Mouse (Mus musculus): Measurements from ENCODE around the gene Aanat. TPM values are rescaled to one million over a fixed set of nuclear protein-coding genes. Genes with fewer than 3 reads are reported as not detected.
A peak's percentile ranks its signal among the peaks of the same experiment; 100 is the strongest.

Gene Aanat
- polyA plus RNA-seq, 1 experiment from 2014 or later: not detected

GRCm38 (mm10) chr11:116549273-116550038 is 36.8 kb upstream of the Aanat start:
- 34% methylated on average over 11 of the region's 11 CpGs for WGBS (ENCODE audit: insufficient replicate concordance)
- Histone ChIP-seq H3K4me3 (ENCODE audit: low read depth, low read length) (peak overlapping the region; percentile 38), H3K9me3 (replicated peaks; ENCODE audit: control insufficient read depth, low read length) (no peaks in the 10 kb centered on the region), H3K27me3 (ENCODE audit: control insufficient read depth, insufficient read depth, low read depth, low read length) (no peaks in the 10 kb centered on the region), H3K36me3 (ENCODE audit: control insufficient read depth, insufficient read depth) (peaks cover 31% of the 10 kb centered on the region), H3K4me2 (ENCODE audit: low read depth, low read length) (peak overlapping the region; percentile 66), H3K9ac (ENCODE audit: low read depth, low read length) (peak overlapping the region; percentile 58), H3K27ac (ENCODE audit: low read length) (peak overlapping the region; percentile 89), H3K4me1 (ENCODE audit: control insufficient read depth, low read depth, low read length) (peaks cover 48% of the 10 kb centered on the region)
- peak; percentile 92 for ATAC-seq (ENCODE audit: low read depth)

- peaks cover 59% of the 10 kb centered on the region for H3K4me1 ChIP-seq (ENCODE audit: control insufficient read depth, low read depth, low read length)
- no peak for ATAC-seq (ENCODE audit: low read depth)
Observed at GRCm38 (mm10) chr11:116550748-116551147, 35.5 kb upstream of the Aanat start.

GRCm38 (mm10) chr11:116552194-116552593 is 34.0 kb upstream of the Aanat start:
- no peak overlapping the region; the same call in 1 of the 2 replicates for H3K27ac ChIP-seq (ENCODE audit: low read length)
- no peak overlapping the region for H3K4me2 ChIP-seq (ENCODE audit: low read depth, low read length)
- no peaks in the 10 kb centered on the region for H3K27me3 ChIP-seq (ENCODE audit: control insufficient read depth, insufficient read depth, low read depth, low read length)
- H3K36me3 ChIP-seq (ENCODE audit: control insufficient read depth, insufficient read depth): peaks cover 5% of the 10 kb centered on the region
- no peaks in the 10 kb centered on the region for H3K9me3 ChIP-seq (replicated peaks; ENCODE audit: control insufficient read depth, low read length)
- ATAC-seq (ENCODE audit: low read depth): no peak
- WGBS (ENCODE audit: insufficient replicate concordance): 70% methylated on average over 1 of the region's 1 CpGs
- peaks cover 67% of the 10 kb centered on the region for H3K4me1 ChIP-seq (ENCODE audit: control insufficient read depth, low read depth, low read length)
- no peak overlapping the region for H3K4me3 ChIP-seq (ENCODE audit: low read depth, low read length)
- no peak overlapping the region for H3K9ac ChIP-seq (ENCODE audit: low read depth, low read length)

More at GRCm38 (mm10) chr11:116550748-116551147, 35.5 kb upstream of the Aanat start:
- H3K27me3 ChIP-seq (ENCODE audit: control insufficient read depth, insufficient read depth, low read depth, low read length): no peaks in the 10 kb centered on the region
- 48% methylated on average over 7 of the region's 7 CpGs for WGBS (ENCODE audit: insufficient replicate concordance)
- H3K36me3 ChIP-seq (ENCODE audit: control insufficient read depth, insufficient read depth): peaks cover 19% of the 10 kb centered on the region
- H3K9ac ChIP-seq (ENCODE audit: low read depth, low read length): peak overlapping the region; percentile 40
- H3K9me3 ChIP-seq (replicated peaks; ENCODE audit: control insufficient read depth, low read length): no peaks in the 10 kb centered on the region
- no peak overlapping the region for H3K4me3 ChIP-seq (ENCODE audit: low read depth, low read length)
- no peak overlapping the region for H3K4me2 ChIP-seq (ENCODE audit: low read depth, low read length)
- H3K27ac ChIP-seq (ENCODE audit: low read length): peak overlapping the region; percentile 56

DNA sequence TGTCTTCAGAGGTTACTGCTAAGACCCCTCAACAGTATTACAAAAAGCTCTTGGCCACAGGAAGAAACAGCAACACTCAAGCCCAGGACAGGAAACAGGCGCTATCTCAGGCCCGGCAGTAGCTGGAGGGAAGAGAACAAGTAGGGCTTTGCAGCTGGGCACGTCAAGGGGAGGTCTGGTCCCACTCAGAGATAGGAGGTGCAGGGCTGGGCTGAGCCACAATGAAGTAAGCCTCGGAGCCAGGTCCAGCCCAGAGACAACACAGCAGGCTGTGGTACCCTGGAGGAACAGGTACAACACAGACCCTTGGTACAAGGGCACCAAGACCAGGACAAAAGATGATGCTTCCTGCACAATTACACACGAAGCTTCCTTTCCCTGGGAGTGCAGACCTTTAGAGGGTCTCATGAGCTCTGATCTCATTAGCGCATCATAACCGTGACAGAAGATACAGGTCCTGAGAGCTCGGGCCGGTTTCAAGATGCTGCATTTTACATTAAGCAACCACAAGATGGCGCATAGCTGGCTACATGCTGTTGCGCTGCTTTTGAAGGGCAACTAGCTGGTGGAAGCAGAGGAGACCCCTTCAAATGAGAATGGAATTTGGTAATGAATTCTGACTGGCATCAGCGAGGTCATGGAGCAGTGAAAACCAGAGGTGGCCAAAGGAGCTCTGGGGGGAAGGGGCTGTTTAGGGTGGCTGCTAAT is 31.9 kb upstream of the Aanat start:
- no peak overlapping the region for H3K9ac ChIP-seq (ENCODE audit: low read depth, low read length)
- H3K4me3 ChIP-seq (ENCODE audit: low read depth, low read length): no peak overlapping the region
- H3K9me3 ChIP-seq (replicated peaks; ENCODE audit: control insufficient read depth, low read length): no peaks in the 10 kb centered on the region
- no peaks in the 10 kb centered on the region for H3K36me3 ChIP-seq (ENCODE audit: control insufficient read depth, insufficient read depth)
- H3K4me2 ChIP-seq (ENCODE audit: low read depth, low read length): no peak overlapping the region
- no peak for ATAC-seq (ENCODE audit: low read depth)
- no peaks in the 10 kb centered on the region for H3K27me3 ChIP-seq (ENCODE audit: control insufficient read depth, insufficient read depth, low read depth, low read length)
- H3K27ac ChIP-seq (ENCODE audit: low read length): 0 out of 2 replicates have a peak overlapping the region, but pooled peaks have one; percentile 12
- H3K4me1 ChIP-seq (ENCODE audit: control insufficient read depth, low read depth, low read length): peaks cover 56% of the 10 kb centered on the region
- WGBS (ENCODE audit: insufficient replicate concordance): 20% methylated on average over 12 of the region's 12 CpGs

GRCm38 (mm10) chr11:116555572-116555971 is 30.7 kb upstream of the Aanat start:
- Histone ChIP-seq H3K27me3 (ENCODE audit: control insufficient read depth, insufficient read depth, low read depth, low read length) (no peaks in the 10 kb centered on the region), H3K27ac (ENCODE audit: low read length) (no peak overlapping the region), H3K9me3 (replicated peaks; ENCODE audit: control insufficient read depth, low read length) (no peaks in the 10 kb centered on the region), H3K4me1 (ENCODE audit: control insufficient read depth, low read depth, low read length) (peaks cover 43% of the 10 kb centered on the region), H3K36me3 (ENCODE audit: control insufficient read depth, insufficient read depth) (no peaks in the 10 kb centered on the region), H3K9ac (ENCODE audit: low read depth, low read length) (no peak overlapping the region), H3K4me3 (ENCODE audit: low read depth, low read length) (no peak overlapping the region), H3K4me2 (ENCODE audit: low read depth, low read length) (no peak overlapping the region)
- WGBS (ENCODE audit: insufficient replicate concordance): 32% methylated on average over 1 of the region's 1 CpGs
- no peak for ATAC-seq (ENCODE audit: low read depth)

DNA sequence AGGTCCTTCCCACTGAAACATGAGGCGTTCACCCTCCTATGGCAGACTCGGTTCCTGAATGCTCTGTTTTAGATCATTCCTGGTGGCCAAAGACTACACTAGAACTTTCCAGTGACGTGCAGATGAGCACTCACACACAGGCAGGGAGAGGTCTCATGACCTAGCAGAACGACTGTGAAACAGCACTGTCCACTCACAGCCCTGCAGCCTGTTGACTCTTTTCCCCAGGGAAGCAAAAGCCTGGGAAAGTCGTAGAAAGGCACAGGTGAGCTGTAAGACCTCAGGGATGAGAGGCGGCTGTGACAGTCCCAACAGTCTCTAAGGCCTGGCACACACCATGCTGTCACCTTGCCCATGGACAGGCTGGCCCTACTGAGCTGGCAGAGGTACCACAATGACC is 29.9 kb upstream of the Aanat start:
- ATAC-seq (ENCODE audit: low read depth): no peak
- Histone ChIP-seq H3K9me3 (replicated peaks; ENCODE audit: control insufficient read depth, low read length) (no peaks in the 10 kb centered on the region), H3K36me3 (ENCODE audit: control insufficient read depth, insufficient read depth) (no peaks in the 10 kb centered on the region), H3K4me1 (ENCODE audit: control insufficient read depth, low read depth, low read length) (peaks cover 36% of the 10 kb centered on the region), H3K4me3 (ENCODE audit: low read depth, low read length) (no peak overlapping the region), H3K4me2 (ENCODE audit: low read depth, low read length) (no peak overlapping the region), H3K27me3 (ENCODE audit: control insufficient read depth, insufficient read depth, low read depth, low read length) (no peaks in the 10 kb centered on the region), H3K27ac (ENCODE audit: low read length) (no peak overlapping the region), H3K9ac (ENCODE audit: low read depth, low read length) (no peak overlapping the region)
- WGBS (ENCODE audit: insufficient replicate concordance): 67% methylated on average over 6 of the region's 6 CpGs

- ATAC-seq (ENCODE audit: low read depth): peak; percentile 35; the same call in 1 of the 2 replicates
- peaks cover 36% of the 10 kb centered on the region for H3K4me1 ChIP-seq (ENCODE audit: control insufficient read depth, low read depth, low read length)
- H3K4me3 ChIP-seq (ENCODE audit: low read depth, low read length): no peak overlapping the region
- H3K4me2 ChIP-seq (ENCODE audit: low read depth, low read length): no peak overlapping the region
- H3K36me3 ChIP-seq (ENCODE audit: control insufficient read depth, insufficient read depth): no peaks in the 10 kb centered on the region
- no peaks in the 10 kb centered on the region for H3K9me3 ChIP-seq (replicated peaks; ENCODE audit: control insufficient read depth, low read length)
- no peaks in the 10 kb centered on the region for H3K27me3 ChIP-seq (ENCODE audit: control insufficient read depth, insufficient read depth, low read depth, low read length)
- no peak overlapping the region for H3K27ac ChIP-seq (ENCODE audit: low read length)
- H3K9ac ChIP-seq (ENCODE audit: low read depth, low read length): no peak overlapping the region
- WGBS (ENCODE audit: insufficient replicate concordance): 54% methylated on average over 7 of the region's 7 CpGs
Observed at GRCm38 (mm10) chr11:116565283-116566041, 20.8 kb upstream of the Aanat start.

DNA sequence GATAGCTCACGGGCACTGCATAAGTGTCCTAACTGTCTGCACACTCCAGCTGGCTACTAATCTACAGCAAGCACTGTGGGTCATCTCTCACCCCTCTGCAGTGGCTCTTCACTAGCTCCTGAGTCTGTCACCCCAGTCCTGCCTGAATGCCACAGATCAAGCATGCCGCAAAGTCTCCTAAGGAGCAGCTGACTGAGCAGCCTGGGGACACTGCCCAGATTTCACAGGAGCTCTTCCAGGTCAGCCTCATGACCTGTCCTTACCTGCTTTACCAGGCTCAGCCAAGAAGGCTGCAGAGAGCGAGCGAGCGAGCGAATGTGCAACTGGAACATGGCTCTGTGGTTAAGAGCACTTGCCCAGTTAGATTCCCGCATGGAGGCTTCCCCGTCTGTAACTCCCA is 18.7 kb upstream of the Aanat start:
- no peak overlapping the region for H3K4me3 ChIP-seq (ENCODE audit: low read depth, low read length)
- ATAC-seq (ENCODE audit: low read depth): no peak
- no peak overlapping the region for H3K27ac ChIP-seq (ENCODE audit: low read length)
- 87% methylated on average over 8 of the region's 8 CpGs for WGBS (ENCODE audit: insufficient replicate concordance)
- H3K9me3 ChIP-seq (replicated peaks; ENCODE audit: control insufficient read depth, low read length): no peaks in the 10 kb centered on the region
- no peak overlapping the region for H3K9ac ChIP-seq (ENCODE audit: low read depth, low read length)
- no peak overlapping the region for H3K4me2 ChIP-seq (ENCODE audit: low read depth, low read length)
- H3K36me3 ChIP-seq (ENCODE audit: control insufficient read depth, insufficient read depth): peaks cover 2% of the 10 kb centered on the region; the same call in 1 of the 2 replicates
- peaks cover 56% of the 10 kb centered on the region for H3K4me1 ChIP-seq (ENCODE audit: control insufficient read depth, low read depth, low read length)
- H3K27me3 ChIP-seq (ENCODE audit: control insufficient read depth, insufficient read depth, low read depth, low read length): no peaks in the 10 kb centered on the region

Measured in liver, embryonic 16.5 days (tissue).